Mouse (Mus musculus): ENCODE results near the gene Slc22a7.

Slc22a7 gene

GRCm38 (mm10) chr17:46438298-46438873 lies at the start of gene Slc22a7:
TSS of gene Slc22a7 (minus strand) at chr17:46438457.
- in situ Hi-C loops (cut with MboI; ENCODE audit: unreplicated experiment in 2 of 2): loop anchor here (5.0 kb wide), 2 partner anchors 69 to 74 kb away; no protein-coding TSS in a partner anchor

GRCm38 (mm10) chr17:46487431-46487830 lies 49.2 kb upstream of the Slc22a7 start, which contains the start of gene Ttbk1:
TSS of gene Ttbk1 (minus strand) at chr17:46487675.
- in situ Hi-C loops (cut with MboI; ENCODE audit: unreplicated experiment in 2 of 2): no loop called here

DNA sequence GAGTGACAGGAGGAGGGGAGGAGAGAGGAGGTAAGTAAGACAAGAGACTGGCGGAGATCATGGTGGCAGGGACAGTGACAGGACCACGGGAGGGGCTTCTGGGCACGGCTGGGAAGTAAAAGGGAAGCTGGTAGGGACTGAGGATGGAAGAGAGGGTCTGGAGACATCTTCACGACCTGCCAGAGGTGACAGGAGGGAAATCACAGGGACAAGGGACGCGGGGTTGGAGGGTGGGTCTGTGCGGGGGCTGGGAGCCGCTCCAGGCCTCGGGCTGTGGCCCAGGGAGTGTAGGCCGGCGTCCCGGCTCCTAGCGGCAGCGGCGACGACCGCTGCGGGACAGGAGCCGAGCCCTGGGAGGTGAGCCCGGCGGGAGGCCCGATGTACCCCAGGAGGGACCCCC lies 48.7 kb upstream of the Slc22a7 start:
- in situ Hi-C loops (cut with MboI; ENCODE audit: unreplicated experiment in 2 of 2): no loop called here

DNA sequence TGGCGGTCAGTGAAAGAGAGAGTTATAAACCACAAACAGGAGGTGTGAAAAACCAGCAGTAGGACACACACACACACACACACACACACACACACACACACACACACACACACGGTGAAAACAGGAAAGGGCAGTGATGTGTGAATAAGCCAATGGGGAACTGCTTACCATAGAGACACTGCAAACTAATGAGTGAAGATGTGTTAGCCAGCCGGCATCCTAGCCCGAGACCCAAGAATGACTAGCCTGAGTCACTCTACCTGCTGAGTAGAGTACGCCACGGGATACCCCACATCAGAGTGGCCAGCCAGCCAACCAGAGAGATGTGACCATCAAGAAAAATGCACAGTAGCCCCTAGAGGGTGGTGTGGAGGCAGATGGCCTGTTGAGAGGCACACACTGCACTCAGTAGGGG lies 46.2 kb upstream of the Slc22a7 start:
- in situ Hi-C loops (cut with MboI; ENCODE audit: unreplicated experiment in 2 of 2): no loop called here

DNA sequence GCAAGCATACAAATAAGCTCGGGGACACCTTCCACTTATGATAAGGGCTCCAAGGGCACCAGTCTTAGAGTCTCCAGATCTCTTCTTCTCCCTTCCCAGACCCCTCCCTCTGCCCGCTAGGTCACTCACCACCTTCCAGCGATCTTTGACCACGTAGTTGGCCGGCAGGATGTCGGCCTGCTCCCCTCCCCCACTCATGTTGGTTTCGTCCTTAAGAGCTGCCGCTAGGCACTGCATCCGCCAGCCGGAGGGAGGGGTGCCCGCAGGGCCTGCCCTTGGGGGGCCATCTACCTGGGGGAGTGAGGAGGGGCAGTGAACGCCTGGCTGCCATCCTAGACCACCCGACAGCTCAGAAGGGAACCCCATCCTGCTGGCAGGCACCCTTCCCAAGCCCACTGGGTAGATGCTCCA lies 45.8 kb upstream of the Slc22a7 start:
- in situ Hi-C loops (cut with MboI; ENCODE audit: unreplicated experiment in 2 of 2): no loop called here

GRCm38 (mm10) chr17:46483561-46484001 lies 45.3 kb upstream of the Slc22a7 start:
- in situ Hi-C loops (cut with MboI; ENCODE audit: unreplicated experiment in 2 of 2): no loop called here

DNA sequence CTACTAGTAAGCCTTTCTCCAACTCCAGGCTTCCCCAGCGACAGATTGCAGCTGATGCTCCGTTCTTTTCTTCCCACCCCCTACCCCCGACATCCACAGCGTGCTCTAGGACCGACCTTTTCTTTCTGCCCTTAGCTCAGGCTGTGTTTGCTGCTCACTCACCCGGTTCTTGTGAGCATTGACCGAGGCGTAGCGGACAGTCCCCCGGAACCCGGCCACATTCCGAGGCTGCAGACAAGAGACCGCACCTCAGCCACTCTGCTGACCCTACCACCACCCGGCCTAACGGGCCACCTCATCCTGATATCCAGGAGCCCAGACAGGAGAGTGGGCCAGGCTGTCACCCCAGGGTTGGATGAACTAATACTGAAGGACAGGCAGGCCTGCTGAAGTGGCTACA lies 39.0 kb upstream of the Slc22a7 start:
- in situ Hi-C loops (cut with MboI; ENCODE audit: unreplicated experiment in 2 of 2): no loop called here

- in situ Hi-C loops (cut with MboI; ENCODE audit: unreplicated experiment in 2 of 2): no loop called here
Observed at GRCm38 (mm10) chr17:46476601-46477000, 38.3 kb upstream of the Slc22a7 start.

DNA sequence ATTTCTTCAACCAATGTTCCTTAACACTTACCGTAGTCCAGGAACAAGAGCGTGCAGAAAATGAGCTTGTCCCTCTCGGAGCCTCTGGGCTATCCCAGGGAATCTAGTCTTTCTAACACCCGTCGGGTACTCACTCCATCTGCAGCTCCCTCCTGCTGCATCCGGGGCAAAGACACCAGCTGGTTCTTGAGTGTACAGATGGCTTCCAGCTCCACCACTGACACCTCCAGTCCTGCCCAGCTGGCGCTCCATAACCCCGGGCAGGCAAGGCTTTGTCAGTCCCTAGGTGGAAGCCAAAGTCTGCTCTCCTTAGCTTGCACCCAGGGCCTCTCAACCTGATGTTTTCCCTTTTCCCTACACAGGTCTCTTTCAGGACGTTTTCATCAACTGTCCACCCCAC lies 29.6 kb upstream of the Slc22a7 start:
- in situ Hi-C loops (cut with MboI; ENCODE audit: unreplicated experiment in 2 of 2): no loop called here

GRCm38 (mm10) chr17:46462226-46462625 lies 24.0 kb upstream of the Slc22a7 start:
- in situ Hi-C loops (cut with MboI; ENCODE audit: unreplicated experiment in 2 of 2): no loop called here

DNA sequence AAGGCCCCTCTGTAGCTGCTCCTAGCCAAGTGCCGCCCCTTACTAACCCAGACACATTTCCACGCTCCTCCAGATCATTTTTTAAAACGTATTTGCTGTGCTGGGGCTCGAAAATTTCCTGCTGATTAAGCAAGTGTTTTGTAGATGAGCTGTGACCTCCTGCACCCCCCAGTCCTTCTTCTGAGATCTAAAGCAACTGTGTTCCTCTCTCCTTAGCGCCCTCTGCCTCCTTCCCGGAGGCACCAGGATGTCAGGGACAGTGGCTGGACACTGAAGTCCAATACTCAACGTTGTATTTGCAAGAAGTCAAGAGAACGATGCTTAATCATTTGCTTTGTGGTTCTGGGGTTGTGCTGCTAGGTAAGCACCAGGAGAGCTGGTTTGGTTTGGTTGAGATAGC lies 23.1 kb upstream of the Slc22a7 start:
- in situ Hi-C loops (cut with MboI; ENCODE audit: unreplicated experiment in 2 of 2): no loop called here

DNA sequence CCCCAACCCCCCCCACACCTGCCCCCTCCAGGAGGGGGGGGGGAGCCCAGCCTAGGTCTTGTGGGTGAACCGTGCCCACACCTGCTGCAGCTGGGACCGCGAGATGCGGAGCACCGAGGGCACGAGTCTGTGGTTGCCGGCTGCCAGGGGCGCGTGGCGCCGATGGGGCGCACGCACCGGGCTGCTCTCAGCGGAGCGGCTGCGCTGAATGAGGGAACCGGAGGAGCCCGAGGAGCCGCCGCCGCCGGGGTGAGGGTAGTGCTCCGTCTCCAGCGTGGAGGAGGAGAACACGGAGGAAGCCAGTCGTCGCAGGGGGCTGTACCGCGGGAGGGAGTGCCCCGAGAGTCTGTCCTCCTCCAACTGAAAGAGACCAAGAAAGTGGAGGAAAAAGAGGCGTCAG lies 22.4 kb upstream of the Slc22a7 start:
- in situ Hi-C loops (cut with MboI; ENCODE audit: unreplicated experiment in 2 of 2): no loop called here

- in situ Hi-C loops (cut with MboI; ENCODE audit: unreplicated experiment in 2 of 2): no loop called here
Observed at GRCm38 (mm10) chr17:46458439-46458838, 20.2 kb upstream of the Slc22a7 start.

DNA sequence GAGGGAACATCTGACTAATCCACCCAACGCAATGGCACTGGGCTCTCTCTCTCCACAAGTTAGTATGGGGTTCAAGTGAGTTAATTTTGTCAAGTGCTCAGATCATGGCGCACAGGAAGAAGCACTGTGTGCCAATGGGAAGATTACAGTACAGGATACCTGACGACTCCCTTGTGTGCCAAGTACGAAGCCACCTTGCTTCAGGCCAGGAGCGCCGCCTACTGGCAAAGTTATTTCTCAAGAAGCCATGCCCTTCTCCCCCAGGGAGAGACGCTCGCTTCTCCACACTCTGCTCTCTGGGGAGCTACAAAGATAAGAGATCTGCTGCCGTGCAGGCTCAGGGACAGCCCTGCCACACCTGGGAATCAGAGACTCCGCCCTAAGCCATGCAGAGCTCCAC lies 19.5 kb upstream of the Slc22a7 start:
- in situ Hi-C loops (cut with MboI; ENCODE audit: unreplicated experiment in 2 of 2): no loop called here

GRCm38 (mm10) chr17:46455110-46455691 lies 16.9 kb upstream of the Slc22a7 start:
- in situ Hi-C loops (cut with MboI; ENCODE audit: unreplicated experiment in 2 of 2): no loop called here

GRCm38 (mm10) chr17:46454539-46454938 lies 16.3 kb upstream of the Slc22a7 start:
- in situ Hi-C loops (cut with MboI; ENCODE audit: unreplicated experiment in 2 of 2): no loop called here

- in situ Hi-C loops (cut with MboI; ENCODE audit: unreplicated experiment in 2 of 2): no loop called here
Observed at GRCm38 (mm10) chr17:46453970-46454411, 15.7 kb upstream of the Slc22a7 start.

- in situ Hi-C loops (cut with MboI; ENCODE audit: unreplicated experiment in 2 of 2): no loop called here
Observed at GRCm38 (mm10) chr17:46453302-46453948, 15.2 kb upstream of the Slc22a7 start.

DNA sequence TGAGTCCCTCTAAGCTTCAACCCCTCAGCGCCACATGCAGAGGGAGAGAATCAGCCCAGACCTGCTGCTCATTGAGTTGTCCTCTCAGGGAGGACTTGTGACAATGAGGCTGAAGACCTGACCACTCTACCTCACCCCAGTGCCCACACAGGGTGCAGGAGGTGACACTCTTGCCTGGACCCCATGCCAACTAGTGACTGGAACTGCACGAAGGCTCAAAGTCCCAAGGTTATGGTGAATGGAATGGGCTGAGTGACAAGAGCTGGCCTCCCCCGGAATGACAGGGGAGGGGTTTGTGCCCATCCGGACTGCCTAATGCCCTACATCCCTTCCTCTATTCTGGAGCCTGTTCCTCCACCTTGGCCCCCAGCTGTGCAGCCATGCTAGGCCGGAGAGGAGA lies 14.4 kb upstream of the Slc22a7 start:
- in situ Hi-C loops (cut with MboI; ENCODE audit: unreplicated experiment in 2 of 2): no loop called here

DNA sequence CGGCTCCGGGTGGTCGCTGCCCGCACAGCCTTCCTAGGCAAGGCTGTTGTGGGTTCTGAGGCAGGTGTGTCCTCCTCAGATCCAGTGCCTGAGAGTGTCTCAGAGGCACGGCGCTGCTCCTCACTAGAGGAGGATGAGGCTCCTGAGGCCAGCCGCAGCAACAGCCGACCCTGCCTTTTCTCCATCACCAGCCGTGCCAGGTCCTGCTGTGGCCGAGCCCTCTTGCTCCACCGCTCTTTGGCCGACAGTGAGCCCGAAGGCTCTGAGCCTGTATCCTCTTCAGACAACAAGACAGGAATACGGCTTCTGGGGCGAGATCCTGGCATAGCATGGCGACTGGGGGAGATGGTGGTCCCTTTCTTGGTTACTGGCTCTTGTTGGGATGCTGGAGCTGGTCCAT lies 8.0 kb upstream of the Slc22a7 start:
- in situ Hi-C loops (cut with MboI; ENCODE audit: unreplicated experiment in 2 of 2): no loop called here

- in situ Hi-C loops (cut with MboI; ENCODE audit: unreplicated experiment in 2 of 2): no loop called here
Observed at GRCm38 (mm10) chr17:46444839-46445579, 6.8 kb upstream of the Slc22a7 start.

Data from v-Abl transformed pro-B cells (cell line).